Mouse (Mus musculus) bone marrow, adult 2 months (tissue): ENCODE measurements around the gene Cyp27b1.

ENCODE experiments used
- CTCF ChIP-seq: fragments of 200-500 bp; IDR thresholded peaks from 2 replicates; pipeline ENCODE4 v1.5.1; 2011; ENCODE audit warnings: low read length, control low read depth; ENCODE audit not compliant: control insufficient read depth, insufficient read depth
- POLR2A ChIP-seq: fragments of 200-500 bp; IDR thresholded peaks from 2 replicates; pipeline ENCODE4 v1.6.1; 2011; ENCODE audit warnings: low read depth, mild to moderate bottlenecking, control low read depth, low read length, borderline replicate concordance; ENCODE audit not compliant: control insufficient read depth

DNA sequence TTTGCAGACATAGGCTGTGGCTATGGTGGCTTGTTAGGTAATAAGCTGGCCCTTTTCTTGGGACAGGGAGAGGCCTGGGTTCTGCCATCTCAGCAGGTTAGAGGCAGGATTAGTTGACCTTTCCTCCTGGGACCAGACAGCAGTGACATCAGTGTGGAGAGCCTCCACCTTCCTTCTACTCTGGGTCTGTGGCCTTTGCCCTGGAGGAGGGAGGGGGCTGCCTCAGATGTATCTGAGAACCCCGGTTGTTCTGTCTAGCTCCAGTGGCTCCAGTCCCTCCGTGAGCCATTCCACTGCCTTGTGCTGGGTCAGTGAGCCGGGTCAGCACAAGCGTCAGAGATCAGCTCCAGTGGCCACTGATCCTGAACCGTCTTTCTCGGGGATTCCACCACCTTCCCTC, 4.9 kb upstream of the Cyp27b1 start:
- no peak for TF ChIP-seq CTCF
- TF ChIP-seq POLR2A, result no peak
